Mouse (Mus musculus) embryonic stem cell, embryonic (primary cell): ENCODE measurements around the gene Sbno1.

Source experiments
- CTCF ChIA-PET, 4 experiments: fragments of 300-600 bp in 2 of 4; fragments of 350-600 bp in 2 of 4; sonication (Branson Sonifier 250); formaldehyde crosslinking; loops; one replicate each; lab custom pipeline; 2022; ENCODE audit warnings: inconsistent platforms in 2 of 4; lab: Charles Lee
- POLR2A ChIA-PET, 4 experiments: fragments of 300-600 bp in 2 of 4; fragments of 350-600 bp in 2 of 4; sonication (Branson Sonifier 250); formaldehyde crosslinking; loops; one replicate each; lab custom pipeline; 2022; ENCODE audit warnings: antibody characterized with exemption in 4 of 4, inconsistent platforms in 1 of 4; lab: Charles Lee

Sbno1 gene

GRCm38 (mm10) chr5:124449494-124449893 lies 23.7 kb upstream of the Sbno1 start:
- ChIA-PET CTCF (no interaction called here), POLR2A (interaction anchor here in 2 of 4 experiments (0.7 to 7.4 kb wide), 3 partner anchors 10 to 15 kb away, joined by 3 to 34 read pairs (median 5); partner anchors contain the start of gene Kmt5a (in 1 of the 2))

DNA sequence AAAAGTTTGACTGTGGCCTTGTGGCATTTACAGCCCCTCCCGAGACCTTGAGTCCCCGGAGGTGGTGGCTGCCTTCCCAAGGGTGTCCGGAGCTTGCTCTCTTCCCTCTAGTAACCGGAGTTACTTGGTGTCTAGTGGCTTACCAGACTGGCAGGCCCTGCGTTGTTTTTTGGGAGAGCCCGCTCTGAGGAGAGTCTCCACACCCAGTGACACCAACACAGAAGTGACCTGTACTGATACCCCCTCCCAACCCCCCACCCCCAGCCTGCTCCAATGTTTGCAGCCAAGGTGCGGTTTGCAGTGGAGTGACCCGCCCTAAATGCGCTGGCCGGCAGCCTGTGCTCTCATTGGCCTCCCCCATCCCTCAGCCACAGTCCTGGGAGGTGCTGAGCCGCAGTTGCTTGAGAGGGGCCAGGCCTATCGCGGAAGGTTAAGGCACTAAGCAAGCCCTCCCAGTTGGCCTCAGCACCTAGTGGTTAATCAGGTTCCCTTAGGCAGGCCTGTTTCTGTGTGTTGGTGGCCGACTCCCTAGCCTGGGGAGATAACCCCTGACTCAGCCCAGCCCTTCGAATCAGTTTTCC lies 20.6 kb upstream of the Sbno1 start:
- POLR2A ChIA-PET: interaction anchor here in 3 of 4 experiments (0.5 to 7.4 kb wide), 14 partner anchors 11 to 106 kb away, joined by 3 to 34 read pairs (median 4); partner anchors contain the start of genes Rilpl2 (in 2 of the 3), Ddx55 (in 1 of the 3) and Sbno1 (in 1 of the 3)
- CTCF ChIA-PET: interaction anchor here in 2 of 4 experiments (0.6 kb wide), 2 partner anchors 34 to 92 kb away, joined by 3 read pairs; no protein-coding TSS in a partner anchor

- CTCF ChIA-PET: interaction anchor here in 2 of 4 experiments (0.6 to 0.9 kb wide), 2 partner anchors 33 kb away, joined by 3 read pairs; partner anchors contain the start of gene Rilpl2 (in 1 of the 2)
- POLR2A ChIA-PET: interaction anchor here in 3 of 4 experiments (0.9 to 7.4 kb wide), 17 partner anchors 10 to 107 kb away, joined by 3 to 34 read pairs (median 4); partner anchors contain the start of genes Rilpl2 (in 2 of the 3), Sbno1 (in 2 of the 3) and Ddx55 (in 1 of the 3)
These were observed 20.0 kb upstream of the Sbno1 start for GRCm38 (mm10) chr5:124445621-124446293.

GRCm38 (mm10) chr5:124444661-124445561 lies 19.1 kb upstream of the Sbno1 start:
- ChIA-PET POLR2A (interaction anchor here (0.5 to 7.4 kb wide), 35 partner anchors 8 to 324 kb away, joined by 3 to 34 read pairs (median 4); partner anchors contain the start of genes Rilpl2 (in 4 of the 4), Snrnp35 (in 3 of the 4), Sbno1 (in 2 of the 4) and 2810006K23Rik (in 1 of the 4)), CTCF (interaction anchor here (0.6 to 1.7 kb wide), 13 partner anchors 12 to 130 kb away, joined by 3 to 11 read pairs (median 3); partner anchors contain the start of gene Rilpl2 (in 1 of the 4))

DNA sequence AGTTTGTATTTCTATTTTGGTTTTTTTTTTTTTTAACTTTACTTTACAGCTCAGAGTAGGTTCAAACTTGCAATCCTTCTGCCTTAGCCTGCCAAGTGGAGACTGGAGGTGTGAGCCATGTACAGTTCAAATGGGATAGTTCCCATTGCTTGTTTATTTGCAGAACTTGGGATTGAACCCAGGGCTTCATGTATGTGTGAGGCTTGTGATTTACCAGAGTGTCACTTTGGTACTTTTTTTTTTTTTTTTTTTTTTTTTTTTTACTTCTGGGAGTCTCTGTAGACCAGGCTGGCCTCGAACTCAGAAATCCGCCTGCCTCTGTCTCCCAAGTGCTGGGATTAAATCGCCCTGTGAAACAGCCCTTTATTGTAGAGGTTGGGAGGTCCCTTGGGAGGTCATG lies 18.4 kb upstream of the Sbno1 start:
- ChIA-PET POLR2A (interaction anchor here (0.6 to 7.4 kb wide), 39 partner anchors 8 to 1165 kb away, joined by 3 to 34 read pairs (median 4); partner anchors contain the start of genes Rilpl2 (in 4 of the 4), Snrnp35 (in 3 of the 4), Sbno1 (in 2 of the 4) and 2810006K23Rik (in 1 of the 4)), CTCF (interaction anchor here (0.6 to 1.7 kb wide), 12 partner anchors 12 to 226 kb away, joined by 3 to 11 read pairs (median 4); no protein-coding TSS in a partner anchor)

- ChIA-PET POLR2A (interaction anchor here in 3 of 4 experiments (0.7 to 7.4 kb wide), 11 partner anchors 9 to 115 kb away, joined by 3 to 34 read pairs (median 5); partner anchors contain the start of genes Ddx55 (in 1 of the 3), Rilpl2 (in 1 of the 3) and Sbno1 (in 1 of the 3)), CTCF (interaction anchor here in 1 of 4 experiments (1.6 kb wide), 1 partner anchor 10 kb away, joined by 3 read pairs; no protein-coding TSS in a partner anchor)
These were observed 16.8 kb upstream of the Sbno1 start for GRCm38 (mm10) chr5:124442628-124443027.

GRCm38 (mm10) chr5:124440094-124440701 lies 14.4 kb upstream of the Sbno1 start:
- CTCF ChIA-PET: interaction anchor here (0.5 to 1.6 kb wide), 19 partner anchors 9 to 421 kb away, joined by 3 to 8 read pairs (median 3); partner anchors contain the start of genes Abcb9 (in 1 of the 4) and Rilpl1 (in 1 of the 4)
- POLR2A ChIA-PET: interaction anchor here (0.5 to 7.8 kb wide), 69 partner anchors 8 to 953 kb away, joined by 3 to 109 read pairs (median 4); partner anchors contain the start of genes Rilpl2 (in 4 of the 4), 2810006K23Rik (in 3 of the 4), Mphosph9 (in 3 of the 4) and Sbno1 (in 3 of the 4)

DNA sequence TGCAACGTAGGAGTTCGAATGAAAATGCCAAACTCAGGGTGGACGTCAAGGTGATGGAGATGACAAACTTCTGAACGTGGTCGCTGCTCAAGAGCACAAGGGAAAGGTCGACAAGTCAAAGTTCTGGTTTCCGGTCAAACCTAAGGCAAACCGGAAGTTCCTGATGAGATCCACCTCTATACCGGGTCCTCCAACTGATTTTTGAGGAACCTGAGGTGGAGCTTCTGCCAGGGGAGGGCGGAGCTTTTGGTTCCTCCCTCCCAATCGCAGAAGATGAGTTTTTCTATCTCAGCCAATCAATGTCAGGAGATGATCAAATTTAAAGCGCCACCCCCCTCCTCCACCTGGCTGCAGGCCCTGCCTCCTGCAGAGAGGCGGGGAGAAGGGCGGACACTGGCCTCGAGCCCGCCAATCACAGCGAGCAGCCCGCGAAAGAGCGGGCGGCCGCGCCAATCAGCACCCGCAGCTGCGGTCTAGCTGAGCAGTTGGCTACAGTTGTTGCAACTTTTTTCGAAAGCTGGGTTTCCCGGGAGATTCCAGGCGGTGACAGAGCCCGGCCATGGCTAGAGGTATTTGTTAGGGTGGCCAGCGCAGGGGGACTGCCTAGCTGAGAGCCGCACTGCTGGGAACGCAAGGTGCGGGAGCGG lies 13.8 kb upstream of the Sbno1 start, which contains the start of gene Kmt5a:
Gene Kmt5a, plus strand, starts transcription at position 484 of the 647 bp plus-strand sequence.
- CTCF ChIA-PET: interaction anchor here (0.6 to 1.6 kb wide), 20 partner anchors 9 to 422 kb away, joined by 3 to 8 read pairs (median 3); partner anchors contain the start of genes Abcb9 (in 1 of the 4) and Rilpl1 (in 1 of the 4)
- POLR2A ChIA-PET: interaction anchor here (0.5 to 7.8 kb wide), 75 partner anchors 8 to 953 kb away, joined by 3 to 109 read pairs (median 4); partner anchors contain the start of genes Rilpl2 (in 4 of the 4), 2810006K23Rik (in 3 of the 4), Mphosph9 (in 3 of the 4) and Sbno1 (in 3 of the 4)

DNA sequence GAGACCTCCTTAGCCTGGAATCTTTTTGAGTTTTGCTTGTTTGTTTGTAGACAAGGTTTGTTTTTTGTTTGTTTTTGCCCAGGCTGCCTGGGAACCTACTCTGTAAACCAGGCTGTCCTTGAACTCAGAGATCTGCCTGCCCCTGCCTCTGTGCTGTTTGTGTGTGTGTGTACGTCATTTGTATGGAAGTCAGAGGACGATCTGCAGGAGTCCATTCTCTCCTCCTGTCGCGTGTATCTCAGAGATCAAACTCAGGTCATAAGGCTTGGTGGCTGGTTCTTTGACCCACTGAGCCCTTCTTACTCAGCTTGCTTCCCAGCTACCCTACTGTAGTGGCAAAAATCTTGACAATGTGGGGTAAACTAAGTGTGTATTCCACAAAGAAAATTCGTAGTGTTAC lies 12.9 kb upstream of the Sbno1 start:
- ChIA-PET CTCF (interaction anchor here in 1 of 4 experiments (0.7 kb wide), 1 partner anchor 100 kb away, joined by 3 read pairs; no protein-coding TSS in a partner anchor), POLR2A (interaction anchor here in 3 of 4 experiments (0.8 to 7.8 kb wide), 7 partner anchors 12 to 690 kb away, joined by 3 to 109 read pairs (median 9); partner anchors contain the start of genes Sbno1 (in 2 of the 3), 2810006K23Rik (in 1 of the 3), Kntc1 (in 1 of the 3) and Mphosph9 (in 1 of the 3))

GRCm38 (mm10) chr5:124438229-124438628 lies 12.4 kb upstream of the Sbno1 start:
- POLR2A ChIA-PET: interaction anchor here in 2 of 4 experiments (0.9 to 7.8 kb wide), 4 partner anchors 12 to 111 kb away, joined by 3 to 109 read pairs (median 26); partner anchors contain the start of genes Sbno1 (in 2 of the 2), 2810006K23Rik (in 1 of the 2) and Mphosph9 (in 1 of the 2)
- CTCF ChIA-PET: interaction anchor here in 1 of 4 experiments (0.7 kb wide), 1 partner anchor 100 kb away, joined by 3 read pairs; no protein-coding TSS in a partner anchor

DNA sequence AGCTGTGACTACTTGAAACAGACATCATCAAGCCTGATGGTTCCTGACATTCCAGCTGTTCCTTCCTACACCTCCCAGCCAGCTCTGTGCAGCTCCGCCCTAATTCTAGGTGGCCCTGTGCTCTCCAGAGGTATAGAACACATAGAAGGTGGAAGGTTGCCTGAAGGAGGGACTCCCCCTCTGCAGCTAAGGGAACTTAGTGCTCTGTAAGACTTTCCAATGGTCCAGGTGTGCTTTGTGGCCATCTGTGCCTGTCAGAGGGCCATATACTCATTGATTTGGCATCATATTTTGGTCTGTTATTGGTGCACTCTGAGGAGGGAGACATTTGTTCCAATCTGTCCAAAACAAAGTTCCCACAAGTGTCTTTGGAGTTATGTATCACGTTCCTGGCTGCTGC lies 7.2 kb upstream of the Sbno1 start:
- POLR2A ChIA-PET: interaction anchor here in 3 of 4 experiments (0.6 to 7.8 kb wide), 23 partner anchors 7 to 166 kb away, joined by 3 to 109 read pairs (median 5); partner anchors contain the start of genes Sbno1 (in 2 of the 3), 2810006K23Rik (in 1 of the 3), Mphosph9 (in 1 of the 3) and Rilpl2 (in 1 of the 3)

DNA sequence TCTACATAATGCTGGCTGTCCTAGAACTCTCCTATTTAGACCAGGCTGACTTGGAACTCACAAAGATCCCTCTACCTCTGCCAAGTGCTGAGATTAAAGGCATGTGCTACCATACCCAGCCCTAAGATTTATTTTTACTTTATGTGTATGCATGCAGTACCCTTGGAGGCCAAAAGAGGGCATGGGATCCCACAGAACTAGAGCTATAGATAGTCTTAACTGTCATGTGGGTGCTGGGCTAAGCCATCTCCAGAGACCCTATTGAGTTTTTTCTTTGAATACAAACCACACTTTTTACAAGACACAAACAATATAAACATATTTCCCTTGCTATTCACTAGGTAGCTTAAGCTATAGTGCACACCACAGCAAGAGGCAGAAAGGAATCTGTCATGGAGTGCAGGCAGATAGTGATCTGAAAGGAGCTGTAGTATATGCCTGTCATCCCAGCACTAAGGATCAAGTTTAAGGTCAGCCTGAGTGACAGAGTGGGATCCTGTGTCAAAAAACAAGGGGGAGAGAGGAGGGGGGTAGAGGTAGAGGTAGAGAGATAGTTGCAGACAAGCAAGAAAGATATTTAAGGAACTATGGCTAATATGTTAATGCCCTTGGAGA lies 6.7 kb upstream of the Sbno1 start:
- ChIA-PET CTCF (interaction anchor here (0.5 to 2.0 kb wide), 22 partner anchors 10 to 683 kb away, joined by 3 to 20 read pairs (median 4); partner anchors contain the start of genes Kntc1 (in 1 of the 4), Rsrc2 (in 1 of the 4) and Tmed2 (in 1 of the 4)), POLR2A (interaction anchor here in 3 of 4 experiments (0.7 to 7.8 kb wide), 24 partner anchors 6 to 166 kb away, joined by 3 to 109 read pairs (median 4); partner anchors contain the start of genes Sbno1 (in 2 of the 3), 2810006K23Rik (in 1 of the 3), Kmt5a (in 1 of the 3) and Mphosph9 (in 1 of the 3))

More for the DNA sequence above, 7.2 kb upstream of the Sbno1 start:
- CTCF ChIA-PET: interaction anchor here (0.6 to 2.0 kb wide), 18 partner anchors 11 to 684 kb away, joined by 3 to 20 read pairs (median 4); partner anchors contain the start of genes Kntc1 (in 1 of the 4), Rsrc2 (in 1 of the 4) and Tmed2 (in 1 of the 4)

GRCm38 (mm10) chr5:124426475-124427071 lies 772 bp upstream of the Sbno1 start:
- CTCF ChIA-PET: interaction anchor here (0.6 to 1.3 kb wide), 17 partner anchors 10 to 308 kb away, joined by 3 to 10 read pairs (median 3); partner anchors contain the start of gene Kmt5a (in 4 of the 4)
- POLR2A ChIA-PET: interaction anchor here (0.5 to 4.7 kb wide), 56 partner anchors 8 to 1994 kb away, joined by 3 to 109 read pairs (median 4); partner anchors contain the start of genes 2810006K23Rik (in 3 of the 4), Kmt5a (in 3 of the 4), Mphosph9 (in 3 of the 4) and Rilpl2 (in 3 of the 4)
